Mouse (Mus musculus): ENCODE data around the gene Thap7.
"Not testable (repeated sequence)": the region's sequence is repeated elsewhere in the genome, so short reads cannot be mapped to it uniquely, and the experiment has no call there.

Gene Thap7

DNA sequence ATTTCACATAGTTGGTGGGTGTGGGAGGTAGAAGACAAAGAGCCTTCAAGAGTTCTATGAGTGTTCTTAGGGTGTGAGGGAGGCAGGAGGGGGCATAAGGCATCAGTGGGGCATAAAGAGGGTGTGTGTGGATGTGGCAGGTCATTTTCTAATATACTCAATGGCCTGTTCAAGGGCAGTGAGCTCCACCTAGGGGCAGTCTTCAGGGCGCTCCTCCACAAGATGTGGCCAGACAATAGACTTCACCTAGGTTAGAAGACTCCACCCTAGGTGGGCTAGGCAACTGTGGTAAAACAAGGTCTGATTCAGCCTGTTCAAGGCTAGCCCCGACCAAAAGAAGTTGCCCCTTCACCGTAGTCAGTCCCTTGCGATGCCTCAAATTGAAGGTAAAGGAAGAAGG, 1.3 kb upstream of the Thap7 start:
- DNase-seq (ENCODE audit: low read depth, low spot score): no peak

DNA sequence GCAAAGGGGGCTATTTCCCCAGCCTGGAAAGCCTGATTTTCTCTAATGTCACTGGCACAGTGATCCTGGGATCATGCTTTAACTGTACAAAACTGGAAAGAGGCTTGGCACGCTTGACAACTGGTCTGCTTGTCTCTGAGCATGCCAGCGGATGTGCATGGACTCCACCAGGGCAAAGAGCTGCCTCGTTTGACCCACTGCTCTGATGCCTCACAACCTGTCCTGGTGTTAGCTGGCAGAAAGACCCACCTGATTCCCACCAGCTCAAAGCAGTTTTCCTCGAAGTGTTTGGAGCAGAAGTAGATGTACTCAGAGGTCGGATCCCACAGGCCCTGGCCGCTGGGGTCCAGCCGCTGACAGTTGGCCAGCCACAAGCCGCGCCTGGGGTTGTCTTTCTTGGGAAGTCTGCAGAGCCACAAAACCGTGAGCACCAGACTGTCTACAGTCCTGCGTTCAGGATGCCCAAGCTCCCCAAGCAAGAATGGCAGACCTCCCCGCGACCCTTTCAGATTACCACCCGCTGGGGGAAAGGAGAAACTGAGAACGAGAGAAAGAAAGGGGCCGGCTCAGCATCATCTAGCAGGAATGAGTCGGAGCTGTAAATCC, 852 bp downstream of the Thap7 start:
- DNase-seq (ENCODE audit: low read depth, low spot score): no peak

DNA sequence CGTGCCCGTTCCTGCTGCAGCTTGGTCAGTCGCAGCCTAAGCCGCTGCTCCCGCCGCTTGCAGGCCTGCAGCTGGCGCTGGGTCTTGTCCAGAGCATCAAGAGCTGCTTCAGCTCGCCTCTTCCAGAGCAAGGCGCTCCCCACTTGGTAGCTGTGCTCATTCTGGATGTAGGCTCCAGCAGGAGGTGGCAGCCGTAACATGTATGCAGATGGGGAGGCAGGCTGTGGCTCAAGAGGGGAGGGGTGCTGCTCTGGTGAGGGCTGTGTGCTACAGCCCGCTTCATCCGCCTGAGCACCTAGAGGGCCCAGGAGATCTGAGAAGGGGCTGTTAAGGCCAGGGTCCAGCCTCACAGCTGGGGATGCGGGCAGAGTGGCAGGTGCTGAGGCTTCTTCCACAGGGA, 2.7 kb downstream of the Thap7 start:
- DNase-seq (ENCODE audit: low read depth, low spot score): no peak

DNA sequence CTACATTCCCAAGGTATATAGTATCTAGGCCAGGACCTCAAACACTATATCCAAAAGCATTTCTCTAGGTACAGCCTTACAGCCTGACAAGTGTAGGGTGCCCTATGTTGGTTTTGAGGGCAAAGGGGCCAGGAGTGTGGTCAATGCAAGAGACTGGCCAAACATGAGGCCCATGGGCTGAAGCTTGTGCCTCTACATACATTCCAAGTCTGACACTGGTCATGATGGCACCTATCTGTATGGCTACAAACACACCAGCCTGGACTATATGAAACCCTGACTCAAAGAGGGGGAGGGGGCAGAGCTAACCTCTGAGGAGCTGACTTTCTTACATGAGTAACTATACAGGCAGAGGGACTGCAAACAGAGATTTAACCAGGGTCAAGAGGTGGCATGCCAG, 3.3 kb downstream of the Thap7 start:
- DNase-seq (ENCODE audit: low read depth, low spot score): no peak

DNA sequence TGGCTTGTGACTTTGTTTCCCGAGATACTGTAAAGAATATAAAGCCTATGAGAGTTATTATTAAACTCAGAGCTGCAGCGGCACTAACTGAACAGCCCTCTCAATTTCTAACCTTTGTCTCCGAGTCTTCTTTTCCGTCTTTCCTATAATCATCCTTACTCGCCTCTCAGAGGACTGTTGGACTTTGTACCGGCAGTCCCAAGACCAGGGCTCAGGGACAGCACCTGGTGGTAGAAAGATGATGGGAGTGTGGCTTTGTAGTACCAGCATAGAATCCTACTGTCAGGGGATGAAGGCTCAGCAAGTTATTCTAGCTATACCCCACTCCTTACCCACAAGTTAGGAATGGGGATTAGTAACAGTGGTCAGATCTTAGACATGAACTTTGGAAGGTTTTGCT, 4.7 kb downstream of the Thap7 start:
- DNase-seq (ENCODE audit: low read depth, low spot score): no peak

DNA sequence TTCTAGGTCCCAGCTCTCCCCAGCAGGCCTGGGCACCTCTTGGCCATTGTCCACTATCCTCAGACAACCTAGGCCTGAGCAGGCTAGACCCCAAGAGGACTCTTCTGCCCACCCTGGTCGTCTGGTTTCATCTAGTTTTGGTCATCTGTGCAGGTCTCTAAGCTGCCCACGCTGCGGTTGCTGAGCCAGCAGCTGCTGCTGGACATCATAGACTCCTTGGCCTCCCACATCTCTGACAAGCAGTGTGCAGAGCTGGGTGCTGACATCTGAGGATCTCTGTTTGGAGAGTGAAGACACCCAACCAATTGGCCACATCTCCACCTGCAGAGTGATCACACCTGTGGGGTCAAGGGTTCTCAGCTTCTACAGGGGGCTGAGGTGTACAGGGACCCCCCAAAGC, 5.4 kb downstream of the Thap7 start:
- no peak for DNase-seq (ENCODE audit: low read depth, low spot score)

DNA sequence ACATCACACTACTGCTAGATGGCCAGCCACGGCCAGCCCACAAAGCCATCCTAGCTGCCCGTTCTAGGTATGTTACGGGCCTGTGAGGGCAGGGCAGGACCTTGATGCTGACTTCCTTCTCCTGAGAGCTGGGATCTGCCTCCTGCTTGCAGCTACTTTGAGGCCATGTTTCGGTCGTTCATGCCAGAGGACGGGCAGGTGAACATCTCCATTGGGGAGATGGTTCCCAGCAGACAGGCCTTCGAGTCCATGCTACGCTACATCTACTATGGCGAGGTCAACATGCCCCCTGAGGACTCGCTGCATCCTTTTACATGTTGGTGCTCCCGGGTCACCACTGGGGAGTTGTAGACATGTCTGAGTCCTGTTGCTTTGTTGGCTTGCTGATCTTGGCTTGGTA, 6.8 kb downstream of the Thap7 start:
- DNase-seq (ENCODE audit: low read depth, low spot score): no peak

DNA sequence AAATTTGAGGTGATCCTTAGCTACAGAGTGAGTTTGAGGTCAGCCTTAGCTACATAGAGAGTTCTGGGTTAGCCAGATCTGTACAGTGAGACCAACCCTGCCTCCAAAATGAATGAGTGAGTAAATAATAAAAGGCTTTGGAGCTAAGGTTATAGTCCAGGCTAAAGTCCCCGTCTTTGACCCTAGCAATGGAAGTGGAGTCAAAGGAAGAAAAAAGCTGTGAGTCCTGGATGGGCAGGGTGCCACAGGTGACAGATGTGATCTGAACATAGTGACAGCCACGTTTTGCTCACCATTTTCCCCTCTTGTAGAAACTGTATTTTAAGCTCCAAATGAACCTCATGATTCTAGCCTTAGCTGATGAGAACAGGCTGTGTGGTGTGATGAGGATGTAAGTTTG, 12.0 kb downstream of the Thap7 start:
- no peak for DNase-seq (ENCODE audit: low read depth, low spot score)

DNA sequence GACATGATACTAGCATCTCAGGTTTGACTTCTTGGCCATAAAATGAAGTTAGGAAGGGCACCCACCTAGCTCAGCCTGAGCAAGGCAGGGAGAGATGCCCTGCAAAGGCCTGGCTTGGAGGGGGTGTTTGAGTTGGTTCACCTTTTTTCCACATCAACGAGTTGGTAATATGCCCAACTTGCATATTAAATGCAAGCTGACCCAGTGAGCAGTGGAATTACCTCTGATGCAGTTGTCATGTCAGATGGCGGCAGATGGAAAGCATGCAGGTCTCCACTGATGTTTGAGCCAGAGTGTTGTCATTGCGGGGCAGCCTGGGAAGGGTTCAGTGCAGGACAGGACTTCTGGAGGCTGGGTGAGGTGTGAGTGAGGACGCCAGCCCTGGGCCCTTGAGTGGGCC, 19.5 kb downstream of the Thap7 start:
- no peak for DNase-seq (ENCODE audit: low read depth, low spot score)

DNA sequence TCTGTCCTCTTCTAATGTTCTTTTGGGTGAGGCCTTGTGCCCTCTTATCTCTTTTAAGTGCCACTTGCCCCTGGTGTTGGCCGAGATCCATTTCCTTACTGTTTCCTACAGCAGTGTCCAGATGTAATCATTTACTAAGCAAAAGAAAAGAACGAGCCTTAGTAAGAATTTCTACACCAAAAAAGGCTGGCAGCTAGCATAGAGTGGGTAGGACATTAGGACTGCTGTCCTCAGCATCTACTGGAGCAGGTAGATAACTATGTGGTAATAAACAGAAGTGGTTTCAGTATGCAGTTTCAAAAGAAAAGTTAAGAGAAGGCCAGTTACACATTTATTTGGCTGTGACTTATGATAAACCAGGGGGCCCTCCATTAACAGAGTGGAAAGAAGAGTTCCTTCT, 20.2 kb downstream of the Thap7 start:
- no peak for DNase-seq (ENCODE audit: low read depth, low spot score)

DNA sequence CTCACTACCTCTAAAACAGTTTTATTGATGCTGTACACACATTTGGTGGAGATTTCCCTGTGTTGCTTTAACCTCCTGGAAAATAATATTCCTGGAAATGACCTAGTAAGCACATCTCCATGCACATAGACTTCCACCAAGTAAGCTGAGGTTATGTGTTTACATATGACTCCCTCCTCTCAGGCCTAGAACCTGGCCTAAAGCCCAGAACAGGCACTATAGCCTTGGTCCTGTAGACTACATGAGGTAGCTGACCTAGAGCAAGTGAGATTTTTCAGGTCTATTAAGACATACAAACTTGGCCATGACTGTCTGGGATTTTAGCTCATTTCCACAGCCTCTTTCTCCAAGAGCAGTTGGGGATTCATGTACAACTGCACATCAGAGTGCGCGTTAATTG, 20.8 kb downstream of the Thap7 start:
- no peak for DNase-seq (ENCODE audit: low read depth, low spot score)

DNA sequence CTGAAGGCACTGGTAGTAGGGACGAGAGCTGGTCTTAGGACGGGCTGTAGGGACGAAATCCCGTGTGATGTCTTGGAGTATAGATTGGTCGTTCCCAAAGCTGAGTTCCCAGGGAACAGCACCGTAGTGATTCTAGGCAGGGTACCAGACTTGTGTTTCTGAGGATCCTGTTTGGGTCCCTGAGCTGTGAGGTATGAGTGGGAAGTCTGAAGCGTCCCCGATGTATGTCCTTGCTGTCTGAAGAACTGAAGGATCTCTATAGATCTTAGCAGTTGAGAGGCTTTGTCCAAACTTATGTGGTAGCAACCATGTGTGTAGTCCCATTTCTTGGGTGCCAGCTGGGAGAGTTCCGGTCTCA, 21.7 kb downstream of the Thap7 start:
- DNase-seq (ENCODE audit: low read depth, low spot score): no peak

DNA sequence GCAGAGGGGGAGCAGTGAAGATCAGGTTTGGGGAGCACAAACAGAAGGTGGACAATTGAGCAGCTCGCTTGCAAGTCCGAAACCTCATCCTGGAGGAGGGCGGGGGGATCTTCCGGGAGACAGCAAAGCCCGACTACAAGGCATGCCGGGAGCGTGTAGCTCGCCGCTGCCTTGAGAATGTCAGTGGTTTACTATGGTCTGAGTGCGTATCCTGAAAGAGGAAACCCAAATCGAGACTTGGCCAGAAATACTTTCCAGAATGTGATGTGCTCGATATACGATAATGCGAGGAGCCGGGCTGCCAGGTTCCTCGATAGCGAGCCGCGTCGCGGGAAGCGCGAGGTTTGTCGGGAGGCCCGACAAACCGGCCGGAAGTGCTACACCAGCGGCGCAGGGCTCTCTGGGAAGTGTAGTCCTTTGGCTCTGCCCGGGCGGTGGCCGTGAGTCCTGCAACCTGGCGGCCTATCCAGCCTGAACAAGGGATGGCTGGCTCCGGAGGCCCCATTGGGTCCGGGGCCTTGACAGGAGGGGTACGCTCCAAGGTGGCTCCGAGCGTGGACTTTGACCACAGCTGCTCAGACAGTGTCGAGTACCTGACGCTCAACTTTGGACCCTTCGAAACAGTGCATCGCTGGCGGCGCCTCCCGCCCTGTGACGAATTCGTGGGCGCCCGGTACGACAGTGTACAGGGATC, 22.2 kb downstream of the Thap7 start, which contains the start of gene Lztr1:
Lztr1 (plus strand) TSS at position 143 of the 694 bp plus-strand sequence.
- DNase-seq (ENCODE audit: low read depth, low spot score): peak; percentile 90

DNA sequence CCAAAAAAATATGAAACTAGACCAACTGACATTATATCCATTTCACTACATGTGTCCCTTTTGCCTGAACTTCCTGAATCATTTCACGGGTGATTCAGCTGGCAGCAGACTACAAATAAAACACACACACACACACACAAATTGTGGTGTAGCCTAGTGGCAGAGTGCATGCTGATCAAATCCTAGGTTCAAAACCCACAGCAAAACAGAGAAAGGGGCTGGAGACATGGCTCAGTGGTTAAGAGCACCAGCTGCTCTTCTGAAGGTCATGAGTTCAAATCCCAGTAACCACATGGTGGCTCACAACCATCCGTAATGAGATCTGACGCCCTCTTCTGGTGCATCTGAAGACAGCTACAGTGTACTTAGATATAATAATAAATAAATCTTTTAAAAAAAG, 22.9 kb downstream of the Thap7 start:
- not testable (repeated sequence) for DNase-seq (ENCODE audit: low read depth, low spot score)

DNA sequence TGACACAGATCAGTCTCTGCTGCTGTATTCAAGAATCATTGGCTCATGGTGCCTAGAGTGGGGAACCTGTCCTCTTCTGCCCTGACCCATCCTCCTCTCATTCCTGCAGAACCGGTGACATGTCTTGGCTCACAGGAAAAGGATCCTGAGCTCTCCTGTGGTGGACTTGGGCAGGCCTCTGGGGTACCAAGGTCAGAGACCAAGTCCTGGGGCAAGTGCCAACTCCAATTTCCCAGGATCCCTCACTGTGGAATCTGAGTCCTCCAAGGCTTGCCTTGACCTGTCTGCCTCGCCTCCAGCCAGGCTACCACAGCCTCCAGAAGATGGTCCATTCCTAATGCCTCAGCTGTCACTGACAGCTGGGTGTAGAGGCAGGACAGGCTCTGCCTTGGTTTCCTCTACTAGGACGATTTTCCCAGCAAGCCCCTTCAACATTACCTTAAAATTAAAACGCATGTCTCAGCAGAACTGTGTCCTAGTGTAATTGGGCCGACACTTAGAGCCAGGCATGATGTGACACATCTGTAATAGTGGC, 23.9 kb downstream of the Thap7 start:
- no peak for DNase-seq (ENCODE audit: low read depth, low spot score)

DNA sequence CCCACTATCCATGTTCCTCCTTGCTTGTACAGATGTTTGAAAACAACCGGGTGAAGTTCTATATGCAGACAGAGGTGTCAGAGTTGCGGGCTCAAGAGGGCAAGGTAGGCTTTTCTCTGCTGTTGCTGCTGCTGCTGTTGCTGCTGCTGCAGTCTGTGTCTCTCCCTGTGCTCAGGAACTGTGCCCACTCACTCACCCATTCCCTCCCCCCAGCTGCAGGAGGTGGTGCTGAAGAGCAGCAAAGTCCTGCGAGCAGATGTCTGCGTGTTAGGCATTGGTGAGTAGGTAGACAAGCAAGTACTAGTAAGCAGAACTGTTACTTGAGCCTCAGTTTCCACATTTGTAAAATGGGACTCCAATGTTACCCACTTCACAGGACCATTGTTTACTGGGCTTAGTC, 28.3 kb downstream of the Thap7 start:
- DNase-seq (ENCODE audit: low read depth, low spot score): no peak

DNA sequence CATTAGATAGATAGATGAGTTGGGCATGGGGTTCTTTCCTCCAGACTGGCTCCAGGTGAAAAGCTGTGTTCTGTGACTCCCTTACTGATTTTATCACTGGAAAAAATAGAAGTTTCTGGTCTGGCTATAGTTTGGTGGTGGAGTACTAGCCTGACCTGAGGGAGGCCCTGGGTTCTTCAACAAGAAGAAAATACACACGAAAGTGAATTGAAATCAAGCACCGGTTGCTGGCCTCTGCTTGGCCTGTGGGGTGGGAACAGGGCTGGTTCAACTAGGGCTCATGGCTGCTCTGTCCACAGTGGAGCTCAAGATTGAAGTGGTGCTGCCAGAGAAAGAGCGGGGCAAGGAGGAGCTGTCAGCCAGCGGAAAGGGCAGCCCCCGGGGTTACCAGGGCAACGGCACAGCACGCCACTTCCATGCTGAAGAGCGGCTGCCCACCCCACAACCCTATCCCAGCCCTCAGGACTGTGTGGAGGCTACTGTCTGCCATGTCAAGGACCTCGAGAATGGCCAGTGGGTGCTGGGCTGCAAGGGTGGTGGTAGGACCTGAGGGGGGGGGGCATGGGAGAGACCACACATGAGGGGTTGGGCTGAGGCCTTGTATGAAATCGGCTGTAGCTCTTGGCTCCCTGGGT, 31.6 kb downstream of the Thap7 start:
- peak; percentile 37 for DNase-seq (ENCODE audit: low read depth, low spot score)

DNA sequence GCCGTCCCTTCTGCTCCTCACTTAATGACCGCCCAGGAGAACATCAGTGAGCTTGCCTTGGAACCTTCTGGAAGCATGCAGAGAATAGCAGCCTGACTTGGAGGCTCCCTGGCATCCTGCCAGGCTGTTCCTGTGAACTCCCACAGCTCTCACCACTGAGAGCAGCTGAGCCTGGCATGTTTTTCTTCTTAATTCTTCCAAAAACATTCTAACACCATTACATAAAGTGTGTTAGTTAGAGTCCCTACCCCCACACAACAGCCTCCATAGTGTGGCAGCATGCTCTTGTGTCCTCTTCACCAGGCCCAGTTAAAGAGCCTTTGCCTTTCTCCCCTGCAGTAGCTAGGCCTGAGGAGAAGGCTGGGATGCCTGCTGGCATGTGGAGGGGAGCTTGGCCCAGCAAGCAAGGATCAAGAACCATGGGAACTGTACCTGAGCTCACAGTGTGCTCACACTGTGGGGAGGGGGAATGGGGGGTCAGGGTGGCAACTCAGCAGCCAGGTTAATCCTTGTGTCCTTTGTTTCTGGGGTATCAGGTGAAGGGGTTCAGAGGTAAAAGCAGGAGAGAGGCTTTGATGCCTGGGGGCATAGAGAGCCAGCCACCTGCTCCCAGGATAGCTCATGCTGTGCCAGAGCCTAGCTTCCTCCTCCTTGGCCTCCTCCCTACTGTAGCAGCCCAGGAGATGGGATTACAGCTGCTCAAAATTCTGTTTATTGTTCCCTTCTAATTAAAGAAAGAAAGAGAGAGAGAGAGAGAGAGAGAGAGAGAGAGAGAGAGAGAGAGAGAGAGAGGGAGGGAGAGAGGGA, 34.2 kb downstream of the Thap7 start:
- no peak for DNase-seq (ENCODE audit: low read depth, low spot score)

DNA sequence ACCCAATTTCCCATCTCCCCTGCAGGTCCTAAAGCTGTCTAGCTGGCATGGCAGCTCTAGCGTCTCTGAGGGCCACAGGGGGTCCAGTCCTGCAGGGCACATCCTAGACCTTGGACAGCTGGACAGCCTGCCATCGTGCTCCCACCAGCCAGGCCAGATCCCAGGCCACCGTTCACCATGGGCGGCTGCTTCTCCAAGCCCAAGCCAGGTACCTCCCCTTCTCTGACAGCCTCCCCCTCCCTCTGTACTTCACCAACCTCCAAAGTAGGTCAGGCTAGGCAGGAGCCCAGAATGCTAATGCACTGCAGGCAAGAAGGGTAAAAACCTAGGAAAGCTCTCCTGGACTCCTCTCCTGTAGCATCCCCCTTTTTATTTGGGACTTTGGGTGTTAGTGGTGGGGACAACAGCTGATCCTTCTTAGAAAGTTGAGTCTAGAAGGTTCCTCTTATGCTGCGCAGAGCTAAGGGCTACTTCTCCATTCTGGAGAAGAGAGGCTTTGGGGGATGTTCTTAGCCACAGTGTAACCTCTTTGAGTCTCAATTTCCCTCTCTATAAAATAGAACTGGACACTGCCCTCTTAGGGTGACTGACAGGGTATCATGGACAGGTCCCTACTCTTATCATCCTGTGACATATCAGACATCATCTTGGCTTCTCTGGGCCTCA, 38.9 kb downstream of the Thap7 start:
- no peak for DNase-seq (ENCODE audit: low read depth, low spot score)

DNA sequence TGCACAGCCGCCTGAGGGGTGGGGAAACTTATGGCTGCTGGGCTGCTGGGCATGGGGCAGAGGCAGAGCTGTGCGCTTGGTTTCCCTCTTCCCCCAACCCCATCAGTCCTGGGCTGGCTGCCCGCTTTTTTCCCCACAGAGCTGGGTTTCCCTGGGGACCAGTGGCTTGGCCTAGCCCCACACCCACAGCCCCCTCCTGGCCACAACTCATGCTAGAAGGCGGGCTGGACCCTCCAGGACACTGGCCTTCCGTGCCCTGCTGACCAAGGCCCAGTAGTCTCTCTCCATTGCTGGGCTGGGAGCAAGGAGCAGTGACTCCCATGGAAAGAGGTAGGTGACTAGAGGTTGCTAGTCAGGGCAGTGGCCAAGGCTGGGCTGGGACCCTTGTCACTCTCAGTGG, 39.8 kb downstream of the Thap7 start:
- no peak for DNase-seq (ENCODE audit: low read depth, low spot score)

DNA sequence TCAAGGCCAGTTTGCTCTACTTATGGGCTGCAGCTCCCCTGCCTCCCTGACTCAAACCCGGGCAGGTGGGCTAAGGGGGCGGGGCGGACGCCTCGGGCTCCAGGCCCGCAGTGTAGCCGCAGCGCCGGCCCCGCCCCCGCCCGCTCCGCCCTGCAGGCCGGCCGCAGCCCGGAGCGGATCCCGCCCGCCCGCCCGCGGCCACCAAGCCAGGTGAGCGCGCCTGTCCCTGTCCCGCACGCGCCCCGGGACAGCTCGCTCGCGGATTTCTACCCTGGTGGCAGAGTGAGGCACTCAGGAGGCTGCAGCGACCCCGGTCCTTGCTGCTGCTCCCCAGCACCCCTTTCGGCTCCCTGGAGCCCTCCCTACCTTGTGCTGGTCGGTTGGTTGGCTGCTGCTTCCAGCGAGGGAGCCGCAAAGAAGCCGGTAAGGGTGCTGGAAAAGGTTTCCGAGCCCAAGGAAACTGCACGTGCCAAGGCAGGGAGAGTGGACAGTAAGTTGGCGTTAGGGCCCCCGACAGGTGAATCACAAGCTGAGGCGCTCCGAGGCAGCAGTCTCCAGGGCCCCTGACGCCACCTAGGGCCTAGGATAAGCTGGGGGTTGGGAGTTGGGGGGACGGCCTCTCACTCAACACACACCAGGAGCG, 41.3 kb downstream of the Thap7 start, which contains the start of gene Aifm3:
Aifm3 (plus strand) TSS at position 143 of the 643 bp plus-strand sequence.
- DNase-seq (ENCODE audit: low read depth, low spot score): no peak

Measured in mesoderm, embryonic 11.5 days (tissue).